Mouse (Mus musculus) MEL (cell line): ENCODE measurements around the gene Gm17622.

Experiments used
- CTCF ChIP-seq, 3 experiments: IDR thresholded peaks in 2 of 3; conservative IDR thresholded peaks in 1 of 3; 2 replicates each; pipeline ENCODE4 v1.5.1; 2011 to 2012; ENCODE audit warnings: low read length in 3 of 3, low read depth in 2 of 3, mild to moderate bottlenecking in 2 of 3, improper control_type of control experiment in 1 of 3, inconsistent platforms in 1 of 3, mixed read lengths in 1 of 3, moderate library complexity in 1 of 3; ENCODE audit not compliant: control insufficient read depth in 1 of 3, insufficient read depth in 1 of 3, poor library complexity in 1 of 3, severe bottlenecking in 1 of 3
- E2F4 ChIP-seq: IDR thresholded peaks from 2 replicates; pipeline ENCODE4 v1.6.1; 2011; ENCODE audit warnings: low read depth, low read length, improper control_type of control experiment, borderline replicate concordance
- EP300 ChIP-seq, 2 experiments: IDR thresholded peaks; 2 replicates each; pipeline ENCODE4 v1.6.1; 2011; ENCODE audit warnings: improper control_type of control experiment in 2 of 2, low read length in 2 of 2, low read depth in 1 of 2, mild to moderate bottlenecking in 1 of 2
- GABPA ChIP-seq: IDR thresholded peaks from 2 replicates; pipeline ENCODE4 v1.6.1; 2012; ENCODE audit warnings: low read depth, mild to moderate bottlenecking, inconsistent platforms, low read length, improper control_type of control experiment, moderate library complexity
- NRF1 ChIP-seq: IDR thresholded peaks from 2 replicates; pipeline ENCODE4 v1.6.1; 2014; ENCODE audit warnings: low read depth, mild to moderate bottlenecking, inconsistent platforms, low read length, improper control_type of control experiment, moderate library complexity; ENCODE audit not compliant: poor library complexity, insufficient read depth, severe bottlenecking
- POLR2A ChIP-seq, 2 experiments: IDR thresholded peaks; 2 replicates each; pipeline ENCODE4 v1.6.1; 2011 to 2012; ENCODE audit warnings: low read length in 2 of 2, mild to moderate bottlenecking in 2 of 2, control low read depth in 1 of 2, improper control_type of control experiment in 1 of 2, low read depth in 1 of 2, moderate library complexity in 1 of 2; ENCODE audit not compliant: control insufficient read depth in 1 of 2, insufficient read depth in 1 of 2, poor library complexity in 1 of 2
- SMC3 ChIP-seq: IDR thresholded peaks from 2 replicates; pipeline ENCODE4 v1.6.1; 2011; ENCODE audit warnings: low read depth, low read length, improper control_type of control experiment
- TCF12 ChIP-seq: IDR thresholded peaks from 2 replicates; pipeline ENCODE4 v1.6.1; 2014; ENCODE audit warnings: low read depth, mild to moderate bottlenecking, inconsistent platforms, low read length, improper control_type of control experiment, moderate library complexity
- ZC3H11A ChIP-seq: IDR thresholded peaks from 2 replicates; pipeline ENCODE4 v1.6.1; 2012; ENCODE audit warnings: low read depth, mild to moderate bottlenecking, inconsistent platforms, low read length, improper control_type of control experiment

GRCm38 (mm10) chr13:96470556-96470955, 20.0 kb upstream of the Gm17622 start:
- TF ChIP-seq NRF1: no peak
- no peak for TF ChIP-seq CTCF (IDR thresholded peaks at IDR 0.05 in 2 of 3, conservative IDR thresholded peaks at IDR 0.05 in 1 of 3; ENCODE audit: control insufficient read depth in 1 of 3, insufficient read depth in 1 of 3, low read depth in 2 of 3, low read length in 3 of 3, poor library complexity in 1 of 3, severe bottlenecking in 1 of 3)
- no peak for TF ChIP-seq EP300 (IDR thresholded peaks at IDR 0.05; ENCODE audit: low read depth in 1 of 2, low read length in 2 of 2)
- no peak for TF ChIP-seq POLR2A (IDR thresholded peaks at IDR 0.05; ENCODE audit: control insufficient read depth in 1 of 2, insufficient read depth in 1 of 2, low read depth in 1 of 2, low read length in 2 of 2, poor library complexity in 1 of 2)
- no peak for TF ChIP-seq SMC3
- TF ChIP-seq GABPA: no peak
- TF ChIP-seq ZC3H11A: no peak
- TF ChIP-seq TCF12: no peak
- TF ChIP-seq E2F4: no peak
